Mouse (Mus musculus): ENCODE results near the gene Gon7.

Gene Gon7

GRCm38 (mm10) chr12:102757689-102758402 lies at the start of gene Gon7, which contains the start of the genes Gm28051 and Ubr7:
TSS of gene Gon7 (minus strand) at chr12:102757803.
TSS of gene Gm28051 (minus strand) at chr12:102757765.
TSS of gene Ubr7 (plus strand) at chr12:102757967.
- peak; percentile 95 for DNase-seq (ENCODE audit: low spot score)

- DNase-seq (ENCODE audit: low spot score) = no peak
These were observed 41.9 kb upstream of the Gon7 start for GRCm38 (mm10) chr12:102799528-102799927.

- no peak for DNase-seq (ENCODE audit: low spot score)
These were observed 30.3 kb upstream of the Gon7 start for GRCm38 (mm10) chr12:102787927-102788326.

- no peak for DNase-seq (ENCODE audit: low spot score)
These were observed 28.0 kb upstream of the Gon7 start for GRCm38 (mm10) chr12:102785593-102785985.

- DNase-seq (ENCODE audit: low spot score) = no peak
These were observed 27.4 kb upstream of the Gon7 start for GRCm38 (mm10) chr12:102784899-102785592.

GRCm38 (mm10) chr12:102782841-102783240 lies 25.2 kb upstream of the Gon7 start:
- DNase-seq (ENCODE audit: low spot score) = no peak

- no peak for DNase-seq (ENCODE audit: low spot score)
These were observed 21.8 kb upstream of the Gon7 start for GRCm38 (mm10) chr12:102779452-102779851.

- no peak for DNase-seq (ENCODE audit: low spot score)
These were observed 20.5 kb upstream of the Gon7 start for GRCm38 (mm10) chr12:102778151-102778550.

GRCm38 (mm10) chr12:102776035-102776434 lies 18.4 kb upstream of the Gon7 start:
- no peak for DNase-seq (ENCODE audit: low spot score)

GRCm38 (mm10) chr12:102772676-102773075 lies 15.1 kb upstream of the Gon7 start:
- DNase-seq (ENCODE audit: low spot score) = no peak

- DNase-seq (ENCODE audit: low spot score) = no peak
These were observed 14.0 kb upstream of the Gon7 start for GRCm38 (mm10) chr12:102771601-102772000.

GRCm38 (mm10) chr12:102769000-102769399 lies 11.4 kb upstream of the Gon7 start:
- no peak for DNase-seq (ENCODE audit: low spot score)

GRCm38 (mm10) chr12:102763696-102764095 lies 6.1 kb upstream of the Gon7 start:
- DNase-seq (ENCODE audit: low spot score) = no peak

- no peak for DNase-seq (ENCODE audit: low spot score)
These were observed 4.1 kb upstream of the Gon7 start for GRCm38 (mm10) chr12:102761668-102762067.

- no peak for DNase-seq (ENCODE audit: low spot score)
These were observed 1.3 kb upstream of the Gon7 start for GRCm38 (mm10) chr12:102758936-102759335.

GRCm38 (mm10) chr12:102758403-102758756 lies 777 bp upstream of the Gon7 start, which contains the start of gene Gm20604:
TSS of gene Gm20604 (minus strand) at chr12:102758672.
- DNase-seq (ENCODE audit: low spot score) = no peak

- DNase-seq (ENCODE audit: low spot score) = no peak
These were observed 431 bp downstream of the Gon7 start for GRCm38 (mm10) chr12:102757055-102757688.

GRCm38 (mm10) chr12:102756304-102756703 lies 1.3 kb downstream of the Gon7 start:
- no peak for DNase-seq (ENCODE audit: low spot score)

- no peak for DNase-seq (ENCODE audit: low spot score)
These were observed 9.3 kb downstream of the Gon7 start for GRCm38 (mm10) chr12:102748256-102748655.

- DNase-seq (ENCODE audit: low spot score) = no peak
These were observed 12.8 kb downstream of the Gon7 start for GRCm38 (mm10) chr12:102744839-102745238.

- peak; percentile 77 for DNase-seq (ENCODE audit: low spot score)
These were observed 13.7 kb downstream of the Gon7 start, which contains the start of the genes Moap1 and Tmem251 for GRCm38 (mm10) chr12:102743589-102744574. TSS of gene Moap1 (minus strand) at chr12:102743661. TSS of gene Tmem251 (plus strand) at chr12:102743762.

All from left cerebral cortex, adult 11 months (tissue).